Mouse (Mus musculus): Measurements from ENCODE around the gene Corin.

DNA sequence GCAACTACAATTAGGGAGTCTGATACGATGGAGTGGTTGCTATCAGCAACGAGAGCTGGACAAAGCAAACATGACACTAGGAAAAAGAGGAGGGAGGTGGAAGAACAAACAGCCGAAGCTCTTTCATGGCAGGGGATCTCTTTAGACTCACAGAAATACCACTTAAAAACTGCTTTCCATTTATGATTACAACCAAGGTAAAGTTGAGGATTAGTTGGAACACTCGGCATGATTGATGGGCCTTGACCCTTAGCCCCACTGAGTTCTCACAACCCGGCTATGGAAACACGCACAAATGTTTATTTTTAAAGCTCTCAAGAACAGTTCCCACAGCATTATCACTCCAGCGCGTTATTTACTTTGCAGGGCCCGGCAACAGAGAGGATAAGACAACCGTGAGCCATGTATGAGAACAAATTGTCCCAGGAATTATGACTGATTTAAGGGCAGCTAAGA, 92.4 kb downstream of the Corin start:
- no peak for TF ChIP-seq CTCF (IDR thresholded peaks at IDR 0.05; ENCODE audit: low read depth, low read length)
- no peak for TF ChIP-seq POLR2A (IDR thresholded peaks at IDR 0.05; ENCODE audit: extremely low read depth, insufficient read depth, low read length)

Measured in liver, adult 2 months (tissue).